Mouse (Mus musculus) urinary bladder, adult 2 months (tissue): Measurements from ENCODE around the gene Rbpj. TPM values are rescaled to one million over a fixed set of nuclear protein-coding genes. Genes with fewer than 3 reads are reported as not detected.
"Not testable (repeated sequence)": the region's sequence is repeated elsewhere in the genome, so short reads cannot be mapped to it uniquely, and the experiment has no call there.

ENCODE experiments used
- DNase-seq: peaks from one replicate; pipeline ENCODE4 v3.0.0; 2022; ENCODE audit warnings: low spot score
- polyA plus RNA-seq: library from polyadenylated mRNA; depleted of rRNA; stranded (reverse); fragments of >200 nt; gene quantifications from 2 replicates; pipeline ENCODE4 v1.2.3, GENCODE M21; 2012; rRNA removed

The Rbpj gene
- polyA plus RNA-seq, 1 experiment = 37.4 TPM

- DNase-seq = no peak
Observed at GRCm38 (mm10) chr5:53672352-53672751, 206.4 kb downstream of the Rbpj start.

- not testable (repeated sequence) for DNase-seq
Observed at GRCm38 (mm10) chr5:53673493-53674150, 207.7 kb downstream of the Rbpj start.

GRCm38 (mm10) chr5:53676671-53677070 lies 210.7 kb downstream of the Rbpj start:
- DNase-seq = no peak

- no peak for DNase-seq
Observed at GRCm38 (mm10) chr5:53678036-53678767, 212.2 kb downstream of the Rbpj start.

- no peak for DNase-seq
Observed at GRCm38 (mm10) chr5:53679651-53680050, 213.7 kb downstream of the Rbpj start.

- no peak for DNase-seq
Observed at GRCm38 (mm10) chr5:53683916-53684315, 218.0 kb downstream of the Rbpj start.

- DNase-seq = no peak
Observed at GRCm38 (mm10) chr5:53684417-53684816, 218.5 kb downstream of the Rbpj start.

- DNase-seq = no peak
Observed at GRCm38 (mm10) chr5:53685623-53686022, 219.7 kb downstream of the Rbpj start.

GRCm38 (mm10) chr5:53686379-53686778 lies 220.4 kb downstream of the Rbpj start:
- no peak for DNase-seq

GRCm38 (mm10) chr5:53688326-53688725 lies 222.4 kb downstream of the Rbpj start:
- no peak for DNase-seq

GRCm38 (mm10) chr5:53691577-53691976 lies 225.6 kb downstream of the Rbpj start:
- no peak for DNase-seq

- DNase-seq = no peak
Observed at GRCm38 (mm10) chr5:53692100-53692499, 226.1 kb downstream of the Rbpj start.

- no peak for DNase-seq
Observed at GRCm38 (mm10) chr5:53692662-53693061, 226.7 kb downstream of the Rbpj start.

GRCm38 (mm10) chr5:53696701-53697100 lies 230.7 kb downstream of the Rbpj start:
- DNase-seq = no peak

DNA sequence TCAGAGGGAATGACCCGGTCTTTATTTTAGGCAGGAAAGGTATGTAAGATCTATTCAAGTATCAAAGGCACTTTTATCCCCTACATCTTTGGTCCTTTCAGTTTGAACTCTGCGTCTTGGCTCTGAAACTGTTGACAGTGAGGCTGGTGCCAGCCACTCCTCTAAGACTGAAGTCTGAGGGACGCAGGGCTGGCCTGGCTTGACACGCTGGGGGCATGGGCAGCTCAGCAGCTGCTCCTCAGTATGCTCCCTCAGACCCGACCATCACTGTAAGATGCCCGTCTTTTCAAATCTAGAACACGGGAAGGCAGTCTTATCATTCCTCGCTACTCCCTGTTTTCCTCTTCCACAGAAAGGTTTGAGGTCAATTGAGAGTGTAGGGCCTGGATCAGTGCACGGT lies 231.8 kb downstream of the Rbpj start:
- DNase-seq = no peak

- DNase-seq = no peak
Observed at GRCm38 (mm10) chr5:53702686-53703085, 236.7 kb downstream of the Rbpj start.

Other genes starting within 250 kb of the Rbpj start
- gene Smim20, start 199.1 kb upstream of the Rbpj start, polyA plus RNA-seq = 70.4 and 82.8 TPM in 2 replicates
- 0.04 and 0.16 TPM in 2 replicates for gene Cckar, start 241.6 kb downstream of the Rbpj start, polyA plus RNA-seq